Mouse (Mus musculus): ENCODE data around the gene Ier5l. TPM values are rescaled to one million over a fixed set of nuclear protein-coding genes. Genes with fewer than 3 reads are reported as not detected.

Gene Ier5l
- not detected in 2 replicates for total RNA-seq (2012; rRNA removed)
- polyA plus RNA-seq (2012; ENCODE audit: insufficient read depth in 1 of 2, insufficient read length in 2 of 2, low read depth in 1 of 2, low replicate concordance in 2 of 2, missing spikeins in 1 of 2): under 1 TPM in 1 of 2 experiments, not detected in 1; 0.06 TPM

DNA sequence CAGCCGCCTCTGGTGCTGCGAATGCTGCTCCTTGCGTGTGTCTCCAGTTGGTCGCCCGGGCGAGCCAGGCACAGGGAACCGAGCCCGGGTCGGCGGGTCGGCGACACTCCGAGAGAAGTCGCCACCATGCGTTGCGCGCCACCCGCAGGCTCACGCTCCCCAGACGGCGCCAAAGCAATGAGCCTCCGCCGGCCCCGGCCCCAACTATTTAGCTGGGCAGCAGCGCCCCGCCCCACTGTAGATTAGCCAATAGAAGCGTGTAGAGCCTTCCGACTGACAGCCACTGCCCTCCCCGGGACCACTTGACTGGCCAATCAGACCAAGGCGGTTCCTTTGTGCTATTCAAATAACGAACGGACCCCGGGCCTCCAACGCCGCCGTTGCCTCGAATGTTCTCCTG lies at the start of gene Ier5l:
Ier5l (minus strand) TSS at position 181 of the 400 bp plus-strand sequence.
- Histone ChIP-seq H3K4me3 (ENCODE audit: control insufficient read depth in 1 of 2, insufficient read depth in 1 of 2, low read depth in 2 of 2, low read length in 2 of 2) (no peak within 1 kb of the TSS), H3K27ac (ENCODE audit: control insufficient read depth, low read depth, low read length) (no peak within 1 kb of the TSS)

DNA sequence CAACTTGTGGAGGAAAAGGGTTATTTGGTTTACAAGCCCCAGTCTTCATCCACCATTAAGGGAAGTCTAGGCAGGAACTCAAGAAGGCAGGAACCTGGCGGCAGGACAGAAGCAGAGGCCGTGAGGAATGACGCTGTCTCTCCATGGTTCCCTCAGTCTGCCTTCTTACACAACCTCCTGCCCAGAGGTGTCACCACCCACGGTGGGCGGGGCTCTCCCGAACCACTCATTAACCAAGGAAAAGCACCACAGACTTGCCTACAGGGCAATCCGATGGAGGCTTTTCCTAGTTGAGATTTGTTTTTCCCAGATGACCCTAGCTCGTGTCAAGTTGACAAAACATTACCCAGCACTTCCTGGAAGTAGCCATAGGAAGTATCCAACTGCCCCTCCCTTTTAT lies 49.7 kb upstream of the Ier5l start:
- Histone ChIP-seq H3K79me2 (ENCODE audit: control insufficient read depth, insufficient read depth, low read length, poor library complexity) (no peaks in the 10 kb centered on the region), H3K9me3 (replicated peaks; ENCODE audit: insufficient read depth, low read length) (no peaks in the 10 kb centered on the region), H3K36me3 (ENCODE audit: control insufficient read depth in 1 of 2, insufficient read depth in 2 of 2, low read length in 2 of 2) (no peaks in the 10 kb centered on the region), H3K4me1 (ENCODE audit: control insufficient read depth in 1 of 2, insufficient read depth in 2 of 2, low read length in 2 of 2) (no peaks in the 10 kb centered on the region), H3K4me3 (ENCODE audit: control insufficient read depth in 1 of 2, insufficient read depth in 1 of 2, low read depth in 2 of 2, low read length in 2 of 2) (no peak overlapping the region), H3K27ac (ENCODE audit: control insufficient read depth, low read depth, low read length) (no peak overlapping the region), H3K9ac (ENCODE audit: control insufficient read depth, low read depth, low read length, poor library complexity, severe bottlenecking) (no peak overlapping the region), H3K27me3 (ENCODE audit: control insufficient read depth in 1 of 2, insufficient read depth in 2 of 2, low read length in 2 of 2) (peaks cover 2 to 6% of the 10 kb centered on the region in 2 experiments; a peak in 2 of 4 replicates)
- no peak for DNase-seq (ENCODE audit: low read depth, low spot score)
- no peak for TF ChIP-seq ZC3H11A (IDR thresholded peaks at IDR 0.05; ENCODE audit: low read depth, low read length)
- TF ChIP-seq ZMIZ1 (IDR thresholded peaks at IDR 0.05; ENCODE audit: low read depth, low read length): no peak
- TF ChIP-seq SMC3 (IDR thresholded peaks at IDR 0.05; ENCODE audit: low read depth, low read length): no peak
- TF ChIP-seq CHD1 (IDR thresholded peaks at IDR 0.05; ENCODE audit: low read depth, low read length): no peak
- TF ChIP-seq HCFC1 (IDR thresholded peaks at IDR 0.05; ENCODE audit: low read depth, low read length): no peak
- TF ChIP-seq MYB (IDR thresholded peaks at IDR 0.05; ENCODE audit: low read depth, low read length): no peak
- TF ChIP-seq POLR2AphosphoS5 (IDR thresholded peaks at IDR 0.05; ENCODE audit: borderline replicate concordance, low read depth, low read length): no peak
- no peak for TF ChIP-seq POLR2AphosphoS2 (IDR thresholded peaks at IDR 0.05; ENCODE audit: low read length)
- no peak for TF ChIP-seq CTCF (IDR thresholded peaks at IDR 0.05 in 2 of 3, conservative IDR thresholded peaks at IDR 0.05 in 1 of 3; ENCODE audit: control insufficient read depth in 1 of 3, insufficient read depth in 1 of 3, low read depth in 2 of 3, low read length in 3 of 3, poor library complexity in 1 of 3, severe bottlenecking in 1 of 3)
- TF ChIP-seq NRF1 (IDR thresholded peaks at IDR 0.05; ENCODE audit: insufficient read depth, low read depth, low read length, poor library complexity, severe bottlenecking): no peak
- TF ChIP-seq KAT2A (conservative IDR thresholded peaks at IDR 0.05; ENCODE audit: low read depth, low read length): no peak
- TF ChIP-seq GABPA (IDR thresholded peaks at IDR 0.05; ENCODE audit: low read depth, low read length): no peak
- no peak for TF ChIP-seq MAFK (IDR thresholded peaks at IDR 0.05; ENCODE audit: borderline replicate concordance, low read depth, low read length)
- no peak for TF ChIP-seq MYC (IDR thresholded peaks at IDR 0.05; ENCODE audit: low read depth, low read length)
- TF ChIP-seq EP300 (IDR thresholded peaks at IDR 0.05; ENCODE audit: low read depth in 1 of 2, low read length in 2 of 2): no peak
- no peak for TF ChIP-seq USF2 (IDR thresholded peaks at IDR 0.05; ENCODE audit: borderline replicate concordance in 1 of 2, insufficient read depth in 1 of 2, low read depth in 1 of 2, low read length in 2 of 2)
- TF ChIP-seq USF1 (IDR thresholded peaks at IDR 0.05; ENCODE audit: low read depth, low read length): no peak
- TF ChIP-seq ZKSCAN1 (IDR thresholded peaks at IDR 0.05; ENCODE audit: low read depth, low read length): no peak
- no peak for TF ChIP-seq RCOR1 (IDR thresholded peaks at IDR 0.05; ENCODE audit: low read depth, low read length)

More for the DNA sequence above, at the start of gene Ier5l:
- H3K9ac ChIP-seq (ENCODE audit: control insufficient read depth, low read depth, low read length, poor library complexity, severe bottlenecking): no peak within 1 kb of the TSS
- DNase-seq (ENCODE audit: low read depth, low spot score): no peak
- no peaks in the 10 kb centered on the region for H3K9me3 ChIP-seq (replicated peaks; ENCODE audit: insufficient read depth, low read length)
- no peaks in the 10 kb centered on the region for H3K27me3 ChIP-seq (ENCODE audit: control insufficient read depth in 1 of 2, insufficient read depth in 2 of 2, low read length in 2 of 2)
- no peak for TF ChIP-seq CHD1 (IDR thresholded peaks at IDR 0.05; ENCODE audit: low read depth, low read length)
- no peak for TF ChIP-seq SMC3 (IDR thresholded peaks at IDR 0.05; ENCODE audit: low read depth, low read length)
- no peaks in the 10 kb centered on the region for H3K79me2 ChIP-seq (ENCODE audit: control insufficient read depth, insufficient read depth, low read length, poor library complexity)
- H3K4me1 ChIP-seq (ENCODE audit: control insufficient read depth in 1 of 2, insufficient read depth in 2 of 2, low read length in 2 of 2): peaks cover 0 to 12% of the 10 kb centered on the region in 2 experiments; a peak in 3 of 4 replicates
- peaks cover 0 to 5% of the 10 kb centered on the region in 2 experiments; a peak in 2 of 4 replicates for H3K36me3 ChIP-seq (ENCODE audit: control insufficient read depth in 1 of 2, insufficient read depth in 2 of 2, low read length in 2 of 2)
